Mouse (Mus musculus) left cerebral cortex, postnatal 14 days (tissue): Measurements from ENCODE around the gene Pin1. TPM values are rescaled to one million over a fixed set of nuclear protein-coding genes. Genes with fewer than 3 reads are reported as not detected.
A peak's percentile ranks its signal among the peaks of the same experiment; 100 is the strongest.

Experiments
- DNase-seq, 2 experiments: peaks; one replicate each; pipeline ENCODE4 v3.0.0; 2021 to 2022; ENCODE audit warnings: low spot score in 2 of 2, mixed read lengths in 1 of 2
- intact Hi-C: fragments of 180-260 bp; cut with DNase I; formaldehyde crosslinking; loops from one replicate; pipeline ENCODE4 v1.15.1; 2025
- total RNA-seq, 2 experiments: library from RNA; stranded (reverse); gene quantifications; 2 replicates each; pipeline ENCODE4 v1.2.3; 2021

Pin1 gene
- total RNA-seq, 2 experiments from 2014 or later = 46.0 to 46.7 TPM

DNA sequence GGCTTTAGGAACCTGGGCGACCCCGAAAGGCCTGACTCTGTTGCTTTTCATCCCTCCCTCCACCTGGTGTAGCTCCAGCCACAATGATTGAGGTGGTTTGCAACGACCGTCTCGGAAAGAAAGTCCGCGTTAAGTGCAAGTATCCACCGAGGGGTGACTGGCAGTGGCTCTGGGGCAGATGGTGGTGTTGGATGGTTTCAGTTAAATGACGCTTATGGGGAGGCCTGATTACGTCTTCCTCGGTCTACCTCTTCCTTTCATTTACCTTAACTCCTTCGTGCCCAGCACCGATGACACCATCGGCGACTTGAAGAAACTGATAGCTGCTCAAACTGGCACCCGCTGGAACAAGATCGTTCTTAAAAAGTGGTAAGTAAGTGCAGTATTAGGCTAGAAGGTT, 6.8 kb upstream of the Pin1 start:
- DNase-seq = no peak
- intact Hi-C loops = loop anchor here (2.0 to 10.0 kb wide), 2 partner anchors 38 to 180 kb away; partner anchors contain the start of gene Zfp26

DNA sequence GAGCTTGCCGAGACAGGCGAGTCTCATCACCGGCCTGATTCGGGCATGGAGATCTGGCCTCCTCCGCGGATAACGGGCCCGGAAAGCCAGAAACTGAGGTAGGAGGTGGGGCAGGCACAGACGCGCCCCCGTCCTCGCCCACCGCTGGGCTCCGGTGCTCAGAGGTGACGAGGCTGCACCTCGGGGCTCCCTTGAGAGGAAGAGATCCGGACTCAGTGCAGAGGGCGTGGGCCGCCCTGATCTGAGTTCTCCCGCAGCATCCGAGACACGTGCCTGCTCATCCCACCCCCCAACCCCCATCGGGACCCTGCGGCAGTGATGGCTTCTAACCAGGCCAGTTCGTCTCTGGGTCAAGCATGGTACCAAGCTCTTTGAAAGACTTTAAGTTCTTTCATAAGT, 364 bp downstream of the Pin1 start:
- intact Hi-C loops = no loop called here
- no peak for DNase-seq

DNA sequence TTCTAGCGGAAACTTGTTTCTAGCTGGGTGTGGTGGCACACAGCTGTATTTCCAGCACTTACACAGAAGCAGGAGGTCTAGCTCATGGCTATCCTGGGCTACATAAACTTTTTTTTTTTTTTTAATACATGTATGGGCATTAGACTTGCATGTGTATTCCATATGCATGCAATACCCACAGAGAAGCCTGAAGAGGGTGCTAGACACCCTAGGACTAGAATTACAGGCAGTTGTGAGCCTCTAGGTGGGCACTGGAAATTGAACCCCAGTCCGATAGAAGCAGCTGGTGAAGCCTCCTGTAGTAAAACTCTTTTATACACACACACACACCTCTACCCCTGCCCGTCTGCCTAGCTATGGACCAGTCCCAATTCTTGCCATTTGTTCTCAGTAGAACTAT, 2.0 kb downstream of the Pin1 start:
- intact Hi-C loops = no loop called here
- no peak for DNase-seq

DNA sequence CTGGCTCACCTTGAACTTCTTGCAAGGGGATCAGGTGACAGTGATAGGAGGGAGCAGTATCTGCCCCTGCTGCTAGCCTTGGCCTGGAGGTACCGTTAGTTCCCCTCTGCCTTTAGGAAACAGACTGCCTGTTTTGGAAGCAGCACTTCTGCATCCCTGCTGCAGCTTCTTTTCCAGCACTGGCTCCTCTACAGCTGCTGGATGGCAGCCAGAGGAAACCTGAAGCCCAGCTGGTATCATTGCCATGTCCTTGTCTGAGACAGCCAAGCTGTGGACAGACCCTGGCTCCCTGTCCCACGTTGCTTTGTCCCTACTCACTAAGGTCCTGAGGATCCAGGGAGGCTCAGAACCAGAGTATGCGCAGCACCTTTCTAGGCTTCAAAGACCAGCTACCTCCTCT, 5.7 kb downstream of the Pin1 start:
- no peak for DNase-seq
- intact Hi-C loops = no loop called here

DNA sequence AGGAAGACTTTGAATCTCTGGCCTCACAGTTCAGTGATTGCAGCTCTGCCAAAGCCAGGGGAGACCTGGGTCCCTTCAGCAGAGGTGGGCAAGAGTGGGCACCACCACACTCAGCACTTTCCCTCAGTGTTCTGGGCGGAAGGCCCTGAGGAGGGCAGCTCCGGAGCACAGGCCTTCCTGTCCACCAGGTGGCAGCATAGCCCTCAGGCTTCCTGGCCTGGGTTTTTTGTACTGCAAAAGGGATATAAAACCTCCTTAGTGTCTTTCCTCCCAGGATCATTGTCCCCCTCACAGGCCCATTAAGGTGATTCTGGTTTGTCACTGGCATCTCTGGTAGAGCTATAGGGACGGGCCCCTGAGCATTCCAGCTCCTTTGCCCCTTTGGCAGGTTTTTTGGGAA, 10.4 kb downstream of the Pin1 start:
- intact Hi-C loops = loop anchor here (5.0 kb wide), 2 partner anchors 80 to 170 kb away; no protein-coding TSS in a partner anchor
- peak; percentile 86 to 88 for DNase-seq

- DNase-seq = no peak
- intact Hi-C loops = loop anchor here (1.0 to 5.0 kb wide), 3 partner anchors 64 to 169 kb away; no protein-coding TSS in a partner anchor
Measured at GRCm38 (mm10) chr9:20662874-20663273, 11.0 kb downstream of the Pin1 start.

DNA sequence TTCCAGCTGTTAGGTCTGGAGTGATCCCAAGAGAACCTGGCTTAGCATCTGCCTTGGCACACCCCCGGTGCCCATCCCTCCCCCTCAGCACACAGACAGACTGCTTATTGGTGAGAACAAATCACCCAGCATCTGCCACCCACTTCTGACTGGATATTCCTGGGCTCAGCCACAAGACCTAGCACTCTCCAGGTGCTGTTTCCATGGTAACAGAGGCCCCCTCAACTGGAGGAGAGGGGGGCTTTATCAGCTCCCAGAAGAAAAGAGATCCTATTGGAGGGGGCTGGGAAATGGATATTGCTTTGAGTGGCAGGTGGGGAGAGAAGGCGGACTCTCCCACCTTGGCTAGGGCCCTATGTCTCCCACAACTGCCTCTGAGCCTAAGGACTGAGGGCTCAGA, 12.1 kb downstream of the Pin1 start:
- intact Hi-C loops = loop anchor here (1.0 to 5.0 kb wide), 3 partner anchors 63 to 168 kb away; no protein-coding TSS in a partner anchor
- peak; percentile 73 to 92 for DNase-seq

DNA sequence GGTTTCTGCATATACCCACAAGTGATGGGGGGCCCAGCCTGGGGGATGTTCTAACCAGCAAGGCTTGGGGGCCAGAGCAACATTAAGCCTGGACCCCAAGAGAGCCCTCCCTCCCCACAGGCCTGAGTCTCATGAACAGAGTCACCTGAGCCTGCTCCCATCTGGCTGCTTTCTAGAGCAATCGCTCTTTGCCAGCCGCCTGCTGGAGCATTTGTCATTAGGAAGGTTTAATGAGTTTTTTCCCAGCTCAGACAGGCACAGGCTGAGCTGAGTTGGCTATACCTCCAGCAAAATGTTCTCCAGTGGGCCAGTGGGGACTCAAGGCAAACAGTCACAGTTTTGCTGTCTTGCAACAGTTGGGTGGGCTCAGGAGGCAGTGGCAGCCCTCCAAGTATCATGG, 12.5 kb downstream of the Pin1 start:
- intact Hi-C loops = loop anchor here (5.0 kb wide), 2 partner anchors 78 to 168 kb away; no protein-coding TSS in a partner anchor
- DNase-seq = peak; percentile 36 to 66

GRCm38 (mm10) chr9:20664982-20665637, 13.2 kb downstream of the Pin1 start:
- DNase-seq = no peak

DNA sequence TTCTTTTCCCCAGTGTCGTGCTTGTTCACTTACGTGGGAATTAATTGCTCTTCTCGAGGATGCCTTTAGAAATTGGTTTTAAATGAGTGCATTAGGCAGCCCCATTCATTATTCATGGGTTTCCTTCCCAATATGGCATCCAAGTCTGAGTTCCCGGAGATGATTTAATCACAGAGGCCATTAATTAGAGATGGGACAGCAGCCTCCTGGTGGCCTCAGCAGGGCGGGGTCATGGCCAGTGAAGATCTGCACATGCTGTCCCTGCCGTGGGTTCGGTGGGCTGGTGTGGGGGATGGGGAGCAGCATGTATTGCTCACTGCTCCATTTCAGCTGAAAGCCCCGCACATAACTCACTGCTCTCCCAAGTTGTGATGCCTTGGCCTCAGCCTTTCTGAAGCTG, 14.0 kb downstream of the Pin1 start:
- DNase-seq = no peak
- intact Hi-C loops = no loop called here

More at GRCm38 (mm10) chr9:20664982-20665637, 13.2 kb downstream of the Pin1 start:
- intact Hi-C loops = loop anchor here (5.0 kb wide), 2 partner anchors 77 to 167 kb away; no protein-coding TSS in a partner anchor

DNA sequence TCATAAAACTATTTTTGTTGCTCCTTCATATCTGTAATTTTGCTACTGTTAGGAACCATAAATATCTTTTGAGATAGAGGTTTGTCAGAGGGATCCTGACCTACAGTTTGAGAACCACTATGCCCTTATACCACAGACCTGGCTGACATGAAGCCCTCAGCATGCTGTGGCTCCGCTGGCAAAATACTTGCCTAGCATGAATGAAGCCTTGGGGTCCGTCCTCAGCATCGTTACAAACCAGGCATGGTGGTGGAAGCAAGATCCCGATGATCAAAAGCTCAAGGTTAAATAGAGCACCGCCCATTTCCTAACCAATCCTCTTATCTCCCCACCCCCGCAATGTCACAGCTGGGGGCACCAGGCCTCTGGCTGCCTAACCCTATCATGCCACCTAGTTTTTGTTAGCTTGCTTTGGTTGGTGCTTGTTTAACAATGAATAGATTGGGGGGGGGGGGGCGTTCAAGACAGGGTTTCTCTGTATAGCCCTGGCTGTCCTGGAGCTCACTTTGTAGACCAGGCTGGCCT, 14.7 kb downstream of the Pin1 start:
- intact Hi-C loops = no loop called here
- no peak for DNase-seq

- intact Hi-C loops = no loop called here
- no peak for DNase-seq
Measured at GRCm38 (mm10) chr9:20668065-20668464, 16.2 kb downstream of the Pin1 start.

DNA sequence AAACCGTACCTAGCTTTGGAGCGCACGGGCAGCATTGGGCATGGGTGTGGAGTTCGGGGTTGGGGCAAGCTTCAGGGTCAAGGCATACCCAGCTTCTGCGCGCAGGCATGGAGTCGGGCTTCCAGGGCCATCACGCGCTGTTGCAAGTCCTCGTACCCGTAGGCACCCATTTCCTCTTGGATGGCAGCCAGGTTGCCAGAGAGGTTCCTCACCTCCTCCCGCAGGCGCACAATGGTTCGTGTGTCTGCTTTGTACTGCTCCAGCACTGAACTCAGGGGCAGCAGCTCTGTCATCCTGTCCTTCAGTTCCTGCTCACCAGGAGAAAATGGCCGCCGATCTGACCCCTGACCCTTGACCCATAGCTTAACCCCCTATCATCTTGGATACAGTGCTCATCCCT, 20.2 kb downstream of the Pin1 start:
- peak in 1 of 2 experiments; percentile 38 for DNase-seq
- intact Hi-C loops = no loop called here

DNA sequence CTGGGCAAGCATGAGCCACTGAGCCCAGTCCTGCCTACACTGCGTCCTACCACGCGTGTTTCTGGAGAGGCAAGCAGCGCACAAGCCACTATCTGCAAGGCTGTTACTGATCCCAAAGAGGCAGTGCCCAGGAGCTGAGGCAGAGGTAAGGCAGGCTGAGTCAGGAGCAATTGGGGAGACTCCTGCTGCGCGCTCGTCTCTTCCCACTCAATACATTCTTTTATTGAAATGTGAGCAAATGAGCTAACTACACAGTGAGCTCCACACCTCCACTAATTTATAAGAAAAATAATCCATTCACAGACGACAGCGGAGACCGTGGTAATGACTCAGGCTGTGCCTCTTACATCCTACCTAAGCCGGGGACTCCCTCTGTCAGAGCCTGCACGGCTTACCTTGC, 26.0 kb downstream of the Pin1 start:
- no peak for DNase-seq

GRCm38 (mm10) chr9:20680378-20680958, 28.6 kb downstream of the Pin1 start:
- intact Hi-C loops = no loop called here

More for the DNA sequence above, 26.0 kb downstream of the Pin1 start:
- intact Hi-C loops = no loop called here

DNA sequence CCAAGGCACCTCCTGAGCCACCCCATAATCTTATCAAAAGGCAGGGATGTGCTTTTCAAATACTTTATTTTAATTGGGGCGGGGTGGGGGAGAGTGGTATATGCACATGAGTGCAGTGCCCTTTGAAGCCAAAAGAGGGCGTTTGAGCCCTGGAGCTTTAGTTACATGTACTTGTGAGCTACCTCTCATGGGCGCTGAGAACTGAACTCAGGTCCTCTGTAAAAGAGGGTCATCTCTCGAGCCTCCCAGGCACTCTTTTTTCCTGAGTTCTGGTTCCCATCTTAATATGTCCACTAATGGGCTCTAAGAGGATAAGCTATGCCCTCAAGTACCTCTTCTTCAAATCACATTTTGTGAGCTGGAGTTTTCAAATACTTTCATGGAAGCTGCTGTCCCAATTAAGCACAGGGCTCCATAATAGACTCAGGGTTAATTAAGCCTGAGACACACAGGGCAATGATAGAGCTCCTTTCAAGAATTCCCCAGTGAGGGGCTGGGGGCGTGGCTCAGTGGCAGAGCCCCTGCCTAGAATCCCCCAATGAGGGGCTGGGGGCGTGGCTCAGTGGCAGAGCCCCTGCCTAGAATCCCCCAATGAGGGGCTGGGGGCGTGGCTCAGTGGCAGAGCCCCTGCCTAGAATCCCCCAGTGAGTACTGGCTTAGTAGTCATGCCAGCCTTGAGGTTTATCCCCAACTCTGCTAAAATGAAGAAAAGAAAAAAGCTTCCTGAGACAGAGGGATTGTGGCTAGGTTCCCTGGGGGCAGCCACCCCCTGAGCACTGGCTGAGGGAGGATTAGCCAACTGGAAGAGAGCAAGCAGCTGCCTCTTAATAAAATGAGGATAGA, 29.9 kb downstream of the Pin1 start:
- DNase-seq = no peak
- intact Hi-C loops = no loop called here

More at GRCm38 (mm10) chr9:20680378-20680958, 28.6 kb downstream of the Pin1 start:
- DNase-seq = no peak

GRCm38 (mm10) chr9:20682389-20682722, 30.5 kb downstream of the Pin1 start:
- DNase-seq = no peak
- intact Hi-C loops = no loop called here

DNA sequence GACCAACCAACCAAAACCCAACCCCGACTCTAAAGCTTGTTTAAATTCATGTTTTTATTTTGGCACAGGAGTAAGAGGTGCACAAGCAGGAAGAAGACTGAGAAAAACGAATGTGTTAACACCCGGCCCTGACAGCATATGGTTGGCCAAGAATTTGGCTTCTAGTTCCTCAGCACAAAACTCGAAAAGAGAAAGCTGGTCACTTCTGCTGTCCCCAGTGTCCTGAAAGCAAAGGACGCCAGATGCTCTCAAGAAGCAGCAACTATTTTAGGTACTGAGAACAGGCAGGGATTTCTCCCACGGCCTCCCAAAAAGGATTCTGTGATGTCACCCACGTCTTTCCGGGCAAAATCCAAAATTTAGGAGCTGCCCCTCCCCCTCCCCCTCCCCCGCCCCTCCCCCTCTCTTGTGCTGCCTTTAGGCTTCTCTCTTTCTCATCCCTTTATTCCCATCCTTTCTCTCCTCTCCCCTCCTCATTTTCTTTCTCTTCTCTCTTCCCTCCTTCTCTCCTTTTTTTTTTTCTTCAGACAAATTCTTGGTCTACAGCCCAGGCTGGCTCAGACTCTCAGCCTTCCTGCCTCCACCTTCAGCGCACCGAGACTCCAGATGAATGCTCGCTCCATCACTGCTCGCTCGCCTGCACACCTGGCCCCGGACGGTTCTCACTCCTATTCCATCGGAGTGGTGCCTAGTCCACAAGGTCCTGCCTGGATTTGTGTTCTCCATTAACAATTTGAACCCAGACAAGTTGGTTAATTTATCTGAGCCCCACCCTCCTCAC, 33.4 kb downstream of the Pin1 start:
- intact Hi-C loops = no loop called here
- DNase-seq = peak; percentile 72 to 86

DNA sequence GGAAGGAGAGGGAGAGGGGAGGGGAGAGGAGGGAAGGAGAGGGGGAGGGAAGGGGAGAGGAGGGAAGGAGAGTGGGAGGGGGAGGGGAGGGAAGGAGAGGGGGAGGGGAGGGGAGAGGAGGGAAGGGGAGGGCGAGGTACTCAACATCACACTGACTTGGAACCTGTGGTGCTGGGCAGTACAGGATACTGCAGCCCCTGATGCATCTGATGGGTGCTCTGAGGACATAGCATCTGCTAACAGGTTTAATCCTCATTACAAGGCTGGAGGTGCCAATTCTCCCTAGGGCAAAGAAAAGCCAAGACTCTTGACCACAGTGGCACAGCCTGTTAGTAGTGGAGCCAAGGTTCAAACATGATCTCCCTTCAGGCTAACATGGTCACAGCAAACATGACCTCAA, 37.5 kb downstream of the Pin1 start:
- no peak for DNase-seq
- intact Hi-C loops = no loop called here
